Mouse (Mus musculus) megakaryocyte-erythroid progenitor cell, adult 5-6 weeks (primary cell): ENCODE measurements around the gene Degs1. TPM values are rescaled to one million over a fixed set of nuclear protein-coding genes. Genes with fewer than 3 reads are reported as not detected.
A peak's percentile ranks its signal among the peaks of the same experiment; 100 is the strongest.

ENCODE experiments used
- ATAC-seq: replicated peaks from 2 replicates; pipeline ENCODE4 v1.8.0; 2016; ENCODE audit warnings: mild to moderate bottlenecking, inconsistent platforms; ENCODE audit not compliant: severe bottlenecking, poor library complexity, low FRiP score, low TSS enrichment
- total RNA-seq, 2 experiments: library from RNA; stranded (forward) in 1 of 2; stranded (reverse) in 1 of 2; fragments of 200-1000, 215-1000 nt in 1 of 2; fragments of >200 nt in 1 of 2; fragmentation: Nextera tagmentation in 1 of 2; gene quantifications; 2 replicates each; pipeline ENCODE4 v1.2.3; 2014 to 2017

Degs1 gene
- total RNA-seq, 2 experiments from 2014 or later, result 36.9 to 39.8 TPM

GRCm38 (mm10) chr1:182283231-182283630 is 627 bp upstream of the Degs1 start:
- ATAC-seq, result no peak

GRCm38 (mm10) chr1:182281251-182281711 is 1.3 kb downstream of the Degs1 start:
- ATAC-seq, result peak; percentile 89

- no peak for ATAC-seq
Measured at GRCm38 (mm10) chr1:182280577-182280976, 2.0 kb downstream of the Degs1 start.

GRCm38 (mm10) chr1:182280046-182280445 is 2.6 kb downstream of the Degs1 start:
- no peak for ATAC-seq

GRCm38 (mm10) chr1:182279436-182279835 is 3.2 kb downstream of the Degs1 start:
- ATAC-seq, result no peak

GRCm38 (mm10) chr1:182275109-182275508 is 7.5 kb downstream of the Degs1 start:
- no peak for ATAC-seq

GRCm38 (mm10) chr1:182271632-182272031 is 11.0 kb downstream of the Degs1 start:
- ATAC-seq, result no peak

GRCm38 (mm10) chr1:182271130-182271529 is 11.5 kb downstream of the Degs1 start:
- ATAC-seq, result no peak

- ATAC-seq, result no peak
Measured at GRCm38 (mm10) chr1:182268317-182268716, 14.3 kb downstream of the Degs1 start.

- ATAC-seq, result no peak
Measured at GRCm38 (mm10) chr1:182266028-182266525, 16.5 kb downstream of the Degs1 start.

- ATAC-seq, result no peak
Measured at GRCm38 (mm10) chr1:182256041-182256680, 26.4 kb downstream of the Degs1 start.

- ATAC-seq, result peak; percentile 50; the same call in 1 of the 2 replicates
Measured at GRCm38 (mm10) chr1:182255031-182255430, 27.6 kb downstream of the Degs1 start.

- peak; percentile 41; the same call in 1 of the 2 replicates for ATAC-seq
Measured at GRCm38 (mm10) chr1:182254618-182255017, 28.0 kb downstream of the Degs1 start.

- ATAC-seq, result peak; percentile 27; the same call in 1 of the 2 replicates
Measured at GRCm38 (mm10) chr1:182253756-182254534, 28.7 kb downstream of the Degs1 start.

GRCm38 (mm10) chr1:182252534-182253171 is 30.0 kb downstream of the Degs1 start:
- no peak for ATAC-seq

GRCm38 (mm10) chr1:182250734-182251133 is 31.9 kb downstream of the Degs1 start:
- ATAC-seq, result no peak

GRCm38 (mm10) chr1:182249298-182249697 is 33.3 kb downstream of the Degs1 start:
- no peak for ATAC-seq

GRCm38 (mm10) chr1:182245003-182245402 is 37.6 kb downstream of the Degs1 start:
- no peak for ATAC-seq

GRCm38 (mm10) chr1:182238056-182238703 is 44.4 kb downstream of the Degs1 start:
- no peak for ATAC-seq

GRCm38 (mm10) chr1:182237386-182237785 is 45.2 kb downstream of the Degs1 start:
- ATAC-seq, result no peak
